ENCODE assay signal across 10 mouse cellular contexts in the genomic region with DNA sequence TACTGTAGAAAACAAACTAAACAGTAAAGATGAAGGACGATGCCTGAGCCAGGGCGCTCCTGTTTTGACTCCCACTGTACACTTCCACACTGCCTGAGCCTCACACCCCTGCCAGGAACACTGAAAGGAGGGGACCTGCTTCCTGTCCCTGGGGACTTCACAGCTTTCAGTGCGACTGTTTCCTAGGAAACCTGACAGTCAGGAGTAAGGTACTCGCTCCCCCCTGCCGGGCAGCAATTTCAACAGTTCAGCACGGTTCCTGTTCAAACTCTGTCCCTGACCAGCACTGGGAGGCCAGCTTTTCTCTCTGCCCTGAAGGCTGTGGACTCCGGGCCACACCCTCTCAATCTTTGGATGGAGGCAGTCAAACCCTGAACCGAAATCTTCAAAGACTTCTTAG. TPM values are rescaled to one million over a fixed set of nuclear protein-coding genes. Genes with fewer than 3 reads are reported as not detected.
A peak's percentile ranks its signal among the peaks of the same experiment; 100 is the strongest.
DNase-seq lines count a peak whose midpoint lies in the region; ATAC-seq and TF ChIP-seq lines count a peak whose summit lies in the region.
"Had no signal": no experiment of that assay in that cellular context is flagged by ENCODE, and none has a peak within 500 bp of the region (broad histone marks: within the 10 kb centered on the region; RNA-seq: fewer than 3 reads in every experiment).

No protein-coding gene starts in this region.

- H3K4me1 ChIP-seq in heart, embryonic 10.5 days, result peaks cover 8% of the 10 kb centered on the region
- H3K4me1 ChIP-seq in ES-Bruce4 (ENCODE audit: control insufficient read depth, insufficient read depth, low read length), result peaks cover 6% of the 10 kb centered on the region
- H3K4me1 ChIP-seq in forebrain, embryonic 16.5 days (replicated peaks; ENCODE audit: control insufficient read depth, insufficient read depth, low read length), result peaks cover 4% of the 10 kb centered on the region
- H3K4me1 ChIP-seq in midbrain, embryonic 12.5 days, result peaks cover 8% of the 10 kb centered on the region

- no peak overlapping the region for H3K4me2 ChIP-seq in forebrain, embryonic 16.5 days (ENCODE audit: low read length)
- H3K4me2 ChIP-seq in midbrain, embryonic 12.5 days (replicated peaks), result peak overlapping the region; percentile 32

- H3K9ac ChIP-seq in ES-Bruce4 (ENCODE audit: low read depth, poor library complexity, severe bottlenecking), result no peak overlapping the region
- H3K9ac ChIP-seq in forebrain, embryonic 16.5 days (replicated peaks; ENCODE audit: low read depth, low read length), result no peak overlapping the region
- H3K9ac ChIP-seq in midbrain, embryonic 12.5 days (replicated peaks), result 0 out of 2 replicates have a peak overlapping the region, but pooled peaks have one; percentile 24

- no peaks in the 10 kb centered on the region for H3K36me3 ChIP-seq in heart, embryonic 10.5 days
- no peaks in the 10 kb centered on the region for H3K36me3 ChIP-seq in ES-Bruce4 (ENCODE audit: control insufficient read depth, insufficient read depth, low read length, poor library complexity, severe bottlenecking)
- no peaks in the 10 kb centered on the region for H3K36me3 ChIP-seq in forebrain, embryonic 16.5 days (ENCODE audit: control insufficient read depth, insufficient read depth)
- no peaks in the 10 kb centered on the region for H3K36me3 ChIP-seq in midbrain, embryonic 12.5 days

- H3K4me3 ChIP-seq in heart, embryonic 10.5 days, result peak overlapping the region; percentile 18; the same call in 1 of the 2 replicates
- no peak overlapping the region for H3K4me3 ChIP-seq in ES-Bruce4 (ENCODE audit: low read depth, low read length)
- H3K4me3 ChIP-seq in forebrain, embryonic 16.5 days (replicated peaks; ENCODE audit: low read length), result no peak overlapping the region
- H3K4me3 ChIP-seq in midbrain, embryonic 12.5 days, result no peak overlapping the region

- TF ChIP-seq POLR2A in ES-Bruce4 (IDR thresholded peaks at IDR 0.05; ENCODE audit: insufficient read depth, low read length), result no peak

- 4% methylated on average over 8 of the region's 8 CpGs for WGBS in heart, embryonic 10.5 days
- WGBS in forebrain, embryonic 16.5 days, result 3% methylated on average over 8 of the region's 8 CpGs
- 4% methylated on average over 8 of the region's 8 CpGs for WGBS in midbrain, embryonic 12.5 days

- DNase-seq in heart, embryonic 10.5 days (ENCODE audit: low spot score), result no peak
- no peak for DNase-seq in heart, adult 11 months
- DNase-seq in cerebellum, adult 11-12 months, result no peak
- DNase-seq in kidney, adult 18-20 months, result no peak
- DNase-seq: cerebellum, adult 18-20 months; right cerebral cortex, postnatal 4 days had no signal

- H3K27me3 ChIP-seq in heart, embryonic 10.5 days (ENCODE audit: insufficient read depth, poor library complexity, severe bottlenecking), result peaks cover 5% of the 10 kb centered on the region; the same call in 1 of the 2 replicates
- no peaks in the 10 kb centered on the region for H3K27me3 ChIP-seq in ES-Bruce4 (ENCODE audit: control insufficient read depth, insufficient read depth, low read length, poor library complexity, severe bottlenecking)
- H3K27me3 ChIP-seq in forebrain, embryonic 16.5 days (replicated peaks; ENCODE audit: control insufficient read depth, insufficient read depth, low read length), result no peaks in the 10 kb centered on the region
- H3K27me3 ChIP-seq in midbrain, embryonic 12.5 days, result 0 out of 2 replicates have a peak, but pooled peaks cover 5% of the 10 kb centered on the region

- ATAC-seq in forebrain, embryonic 16.5 days, result peak; percentile 61
- ATAC-seq in midbrain, embryonic 12.5 days (ENCODE audit: low FRiP score, low read depth), result peak; percentile 44; the same call in 1 of the 2 replicates
- no peak for ATAC-seq in megakaryocyte, adult 5-6 weeks (ENCODE audit: poor library complexity, severe bottlenecking)

- TF ChIP-seq EP300 in ES-Bruce4 (IDR thresholded peaks at IDR 0.05; ENCODE audit: insufficient read depth, low read depth, low read length), result peak; percentile 31; the same call in 1 of the 2 replicates

- TF ChIP-seq CTCF in ES-Bruce4 (IDR thresholded peaks at IDR 0.05; ENCODE audit: low read depth, low read length), result no peak

- H3K27ac ChIP-seq in heart, embryonic 10.5 days, result no peak overlapping the region
- H3K27ac ChIP-seq in ES-Bruce4 (ENCODE audit: insufficient read depth, low read length), result no peak overlapping the region
- no peak overlapping the region for H3K27ac ChIP-seq in forebrain, embryonic 16.5 days (ENCODE audit: low read length)
- H3K27ac ChIP-seq in midbrain, embryonic 12.5 days (replicated peaks), result 0 out of 2 replicates have a peak overlapping the region, but pooled peaks have one; percentile 30

- H3K9me3 ChIP-seq in heart, embryonic 10.5 days, result no peaks in the 10 kb centered on the region
- no peaks in the 10 kb centered on the region for H3K9me3 ChIP-seq in ES-Bruce4 (replicated peaks; ENCODE audit: control insufficient read depth, insufficient read depth, low read length, poor library complexity, severe bottlenecking)
- H3K9me3 ChIP-seq in forebrain, embryonic 16.5 days (ENCODE audit: control insufficient read depth, low read length), result no peaks in the 10 kb centered on the region
- no peaks in the 10 kb centered on the region for H3K9me3 ChIP-seq in midbrain, embryonic 12.5 days

RNA-seq across cellular contexts. Expression of gene Trim66, which starts 0.8 kb away (rescaled TPM):
- 0.08 TPM in 1 of 2 replicates, not detected in the other for polyA plus RNA-seq in heart, embryonic 10.5 days (2016; fragmentation: Nextera tagmentation; extraction: Ambion mirVana)
- polyA plus RNA-seq in ES-Bruce4 (2011; ENCODE audit: insufficient read depth, insufficient read length, low read depth, missing spikeins), result 0.30 and 0.63 TPM in 2 replicates
- polyA plus RNA-seq in forebrain, embryonic 16.5 days (2015; fragmentation: Nextera tagmentation; extraction: Ambion mirVana), result 0.25 and 0.57 TPM in 2 replicates
- 0.21 and 0.23 TPM in 2 replicates for polyA plus RNA-seq in midbrain, embryonic 12.5 days (2016; fragmentation: Nextera tagmentation; extraction: Ambion mirVana)
- total RNA-seq in megakaryocyte, adult 5-6 weeks (2015), result 0.11 TPM in 1 of 2 replicates, not detected in the other
- 0.08 TPM in 1 of 2 replicates, not detected in the other for total RNA-seq in megakaryocyte, adult 5-6 weeks (2017)

RNA-seq across cellular contexts. Expression of gene Rpl27a, which starts 11.8 kb away (rescaled TPM):
- polyA plus RNA-seq in heart, embryonic 10.5 days (2016; fragmentation: Nextera tagmentation; extraction: Ambion mirVana), result 91.3 and 105 TPM in 2 replicates
- polyA plus RNA-seq in ES-Bruce4 (2011; ENCODE audit: insufficient read depth, insufficient read length, low read depth, missing spikeins), result 640 and 699 TPM in 2 replicates
- polyA plus RNA-seq in forebrain, embryonic 16.5 days (2015; fragmentation: Nextera tagmentation; extraction: Ambion mirVana), result 76.6 and 87.0 TPM in 2 replicates
- polyA plus RNA-seq in midbrain, embryonic 12.5 days (2016; fragmentation: Nextera tagmentation; extraction: Ambion mirVana), result 93.5 and 93.7 TPM in 2 replicates
- 370 and 392 TPM in 2 replicates for total RNA-seq in megakaryocyte, adult 5-6 weeks (2015)
- 556 and 612 TPM in 2 replicates for total RNA-seq in megakaryocyte, adult 5-6 weeks (2017)
